In genomic region chr4:9161068-9161813, GRCm38 (mm10) we compare ENCODE assay signal across 13 mouse cellular contexts.
DNase-seq lines count a peak whose midpoint lies in the region; ATAC-seq and TF ChIP-seq lines count a peak whose summit lies in the region.
"Had no signal": no experiment of that assay in that cellular context is flagged by ENCODE, and none has a peak within 500 bp of the region (broad histone marks: within the 10 kb centered on the region; RNA-seq: fewer than 3 reads in every experiment).

No protein-coding gene starts in this region.

- no peak overlapping the region for H3K27ac ChIP-seq in intestine, embryonic 15.5 days
- no peak overlapping the region for H3K27ac ChIP-seq in intestine, embryonic 16.5 days (ENCODE audit: low read length)
- peak overlapping the region; percentile 42 for H3K27ac ChIP-seq in hindbrain, embryonic 12.5 days
- no peak overlapping the region; the same call in 1 of the 2 replicates for H3K27ac ChIP-seq in midbrain, embryonic 14.5 days (replicated peaks; ENCODE audit: low read depth, low read length)
- H3K27ac ChIP-seq: liver, embryonic 14.5 days; lung, embryonic 15.5 days; stomach, postnatal 0 days had no signal

- peak; percentile 38 for DNase-seq in brain, embryonic 14.5 days (ENCODE audit: low read depth)
- peak; percentile 21 for DNase-seq in midbrain, embryonic 14.5 days
- DNase-seq in urinary bladder, adult 2 months (ENCODE audit: low spot score) = no peak
- DNase-seq in left cerebral cortex, adult 8-10 months (ENCODE audit: low spot score in 2 of 2) = no peak
- DNase-seq: adrenal gland, postnatal 36 days; cerebellum, adult 8-10 months; right cerebral cortex, postnatal 4 days had no signal

- no peaks in the 10 kb centered on the region for H3K27me3 ChIP-seq in intestine, embryonic 15.5 days (replicated peaks)
- no peaks in the 10 kb centered on the region for H3K27me3 ChIP-seq in intestine, embryonic 16.5 days (replicated peaks; ENCODE audit: control insufficient read depth, insufficient read depth, low read length)
- H3K27me3 ChIP-seq in hindbrain, embryonic 12.5 days = no peaks in the 10 kb centered on the region
- no peaks in the 10 kb centered on the region for H3K27me3 ChIP-seq in midbrain, embryonic 14.5 days (ENCODE audit: control insufficient read depth, insufficient read depth, low read length)
- H3K27me3 ChIP-seq: lung, embryonic 15.5 days had no signal

- ATAC-seq in intestine, embryonic 15.5 days = peak; percentile 31; the same call in 1 of the 2 replicates
- no peak for ATAC-seq in intestine, embryonic 16.5 days
- peak; percentile 71 for ATAC-seq in hindbrain, embryonic 12.5 days (ENCODE audit: low FRiP score)
- ATAC-seq in midbrain, embryonic 14.5 days (ENCODE audit: low FRiP score, low TSS enrichment) = no peak

- no peak overlapping the region for H3K4me3 ChIP-seq in intestine, embryonic 15.5 days (replicated peaks)
- H3K4me3 ChIP-seq in intestine, embryonic 16.5 days (ENCODE audit: low read length) = no peak overlapping the region
- no peak overlapping the region for H3K4me3 ChIP-seq in hindbrain, embryonic 12.5 days
- H3K4me3 ChIP-seq in midbrain, embryonic 14.5 days (replicated peaks; ENCODE audit: low read depth, low read length) = no peak overlapping the region
- H3K4me3 ChIP-seq: lung, embryonic 15.5 days had no signal

- no peaks in the 10 kb centered on the region for H3K36me3 ChIP-seq in intestine, embryonic 15.5 days
- no peaks in the 10 kb centered on the region for H3K36me3 ChIP-seq in intestine, embryonic 16.5 days (ENCODE audit: control insufficient read depth, insufficient read depth, low read length)
- no peaks in the 10 kb centered on the region for H3K36me3 ChIP-seq in hindbrain, embryonic 12.5 days
- no peaks in the 10 kb centered on the region for H3K36me3 ChIP-seq in midbrain, embryonic 14.5 days (ENCODE audit: control insufficient read depth, insufficient read depth, low read length)
- H3K36me3 ChIP-seq: lung, embryonic 15.5 days had no signal

- no peaks in the 10 kb centered on the region for H3K4me1 ChIP-seq in intestine, embryonic 15.5 days (replicated peaks)
- no peaks in the 10 kb centered on the region for H3K4me1 ChIP-seq in intestine, embryonic 16.5 days (ENCODE audit: control insufficient read depth, insufficient read depth, low read length)
- H3K4me1 ChIP-seq in hindbrain, embryonic 12.5 days = peaks cover 14% of the 10 kb centered on the region
- peaks cover 7% of the 10 kb centered on the region; the same call in 1 of the 2 replicates for H3K4me1 ChIP-seq in midbrain, embryonic 14.5 days (ENCODE audit: control insufficient read depth, insufficient read depth, low read length)
- H3K4me1 ChIP-seq: lung, embryonic 15.5 days had no signal

- WGBS in intestine, embryonic 15.5 days = 73% methylated on average over 11 of the region's 11 CpGs
- WGBS in intestine, embryonic 16.5 days = 67% methylated on average over 11 of the region's 11 CpGs
- WGBS in hindbrain, embryonic 12.5 days = 48% methylated on average over 11 of the region's 11 CpGs
- WGBS in midbrain, embryonic 14.5 days = 22% methylated on average over 11 of the region's 11 CpGs

- no peak for TF ChIP-seq CTCF in brain, embryonic 14.5 days (IDR thresholded peaks at IDR 0.05; ENCODE audit: borderline replicate concordance, extremely low read depth, insufficient read depth, insufficient read length)

- no peak overlapping the region for H3K9ac ChIP-seq in intestine, embryonic 15.5 days
- no peak overlapping the region for H3K9ac ChIP-seq in intestine, embryonic 16.5 days (ENCODE audit: low read depth, low read length)
- no peak overlapping the region for H3K9ac ChIP-seq in hindbrain, embryonic 12.5 days
- H3K9ac ChIP-seq in midbrain, embryonic 14.5 days (replicated peaks; ENCODE audit: low read length) = no peak overlapping the region
- H3K9ac ChIP-seq: liver, embryonic 14.5 days; lung, embryonic 15.5 days had no signal

- H3K9me3 ChIP-seq in intestine, embryonic 15.5 days = no peaks in the 10 kb centered on the region
- H3K9me3 ChIP-seq in intestine, embryonic 16.5 days (ENCODE audit: control insufficient read depth, low read length) = no peaks in the 10 kb centered on the region
- no peaks in the 10 kb centered on the region for H3K9me3 ChIP-seq in hindbrain, embryonic 12.5 days (replicated peaks)
- H3K9me3 ChIP-seq in midbrain, embryonic 14.5 days (ENCODE audit: control insufficient read depth, low read length) = no peaks in the 10 kb centered on the region
- H3K9me3 ChIP-seq: lung, embryonic 15.5 days had no signal

- no peak for TF ChIP-seq POLR2A in brain, embryonic 14.5 days (IDR thresholded peaks at IDR 0.05; ENCODE audit: borderline replicate concordance, extremely low read depth, insufficient read depth, insufficient read length, poor library complexity, severe bottlenecking)

- H3K4me2 ChIP-seq in intestine, embryonic 15.5 days (replicated peaks) = no peak overlapping the region
- no peak overlapping the region for H3K4me2 ChIP-seq in intestine, embryonic 16.5 days (ENCODE audit: low read depth, low read length)
- H3K4me2 ChIP-seq in hindbrain, embryonic 12.5 days (replicated peaks) = no peak overlapping the region
- no peak overlapping the region for H3K4me2 ChIP-seq in midbrain, embryonic 14.5 days (ENCODE audit: low read length)
- H3K4me2 ChIP-seq: lung, embryonic 15.5 days had no signal

Comparison
In these comparisons a context has a peak if more than half of its experiments do, and no peak if none do; other contexts are left out.
1. ATAC-seq: peak in intestine, embryonic 15.5 days (single experiment) and hindbrain, embryonic 12.5 days (single experiment); none in intestine, embryonic 16.5 days (single experiment) and midbrain, embryonic 14.5 days (single experiment).
2. DNase-seq: peak in brain, embryonic 14.5 days (single experiment) and midbrain, embryonic 14.5 days (single experiment); none in urinary bladder, adult 2 months (single experiment) and left cerebral cortex, adult 8-10 months (0 of 2).